8 mouse cellular contexts compared by ENCODE assay signal in genomic region chr9:123215621-123216440, GRCm38 (mm10). TPM values are rescaled to one million over a fixed set of nuclear protein-coding genes. Genes with fewer than 3 reads are reported as not detected.
A peak's percentile ranks its signal among the peaks of the same experiment; 100 is the strongest.
DNase-seq lines count a peak whose midpoint lies in the region; ATAC-seq and TF ChIP-seq lines count a peak whose summit lies in the region.

Gene Cdcp1 (minus strand): TSS chr9:123216038.

- DNase-seq in embryonic facial prominence, embryonic 10.5 days (ENCODE audit: low spot score) = peak; percentile 41
- DNase-seq in adrenal gland, postnatal 4 days (ENCODE audit: low spot score in 2 of 2) = no peak
- no peak for DNase-seq in spleen, postnatal 36 days (ENCODE audit: low spot score in 2 of 2)
- DNase-seq in layer of hippocampus, postnatal 10 days (ENCODE audit: low spot score in 2 of 2) = no peak

- TF ChIP-seq CTCF in ES-Bruce4 (IDR thresholded peaks at IDR 0.05; ENCODE audit: low read depth, low read length) = no peak
- peak; percentile 17; the same call in 1 of the 2 replicates for TF ChIP-seq CTCF in intestine, postnatal 0 days (IDR thresholded peaks at IDR 0.05; ENCODE audit: low read depth)

- peak within 1 kb of the TSS; percentile 67 for H3K4me3 ChIP-seq in ES-Bruce4 (ENCODE audit: low read depth, low read length)
- H3K4me3 ChIP-seq in embryonic facial prominence, embryonic 10.5 days = peak within 1 kb of the TSS; percentile 55
- H3K4me3 ChIP-seq in intestine, postnatal 0 days (ENCODE audit: low read depth, low read length) = peak within 1 kb of the TSS; percentile 55
- H3K4me3 ChIP-seq in liver, embryonic 16.5 days (ENCODE audit: low read depth, low read length) = peak within 1 kb of the TSS; percentile 41
- peak within 1 kb of the TSS; percentile 37 for H3K4me3 ChIP-seq in stomach, embryonic 14.5 days (ENCODE audit: low read depth, low read length)

- 5% methylated on average over 45 of the region's 45 CpGs for WGBS in embryonic facial prominence, embryonic 10.5 days
- WGBS in intestine, postnatal 0 days = 9% methylated on average over 45 of the region's 45 CpGs
- WGBS in liver, embryonic 16.5 days (ENCODE audit: insufficient replicate concordance) = 15% methylated on average over 45 of the region's 45 CpGs
- WGBS in stomach, embryonic 14.5 days = 6% methylated on average over 45 of the region's 45 CpGs

- H3K36me3 ChIP-seq in ES-Bruce4 (ENCODE audit: control insufficient read depth, insufficient read depth, low read length, poor library complexity, severe bottlenecking) = no peaks in the 10 kb centered on the region
- no peaks in the 10 kb centered on the region for H3K36me3 ChIP-seq in embryonic facial prominence, embryonic 10.5 days (replicated peaks)
- H3K36me3 ChIP-seq in intestine, postnatal 0 days (ENCODE audit: control insufficient read depth, insufficient read depth) = no peaks in the 10 kb centered on the region; the same call in 1 of the 2 replicates
- no peaks in the 10 kb centered on the region for H3K36me3 ChIP-seq in liver, embryonic 16.5 days (ENCODE audit: control insufficient read depth, insufficient read depth)
- no peaks in the 10 kb centered on the region for H3K36me3 ChIP-seq in stomach, embryonic 14.5 days (ENCODE audit: control insufficient read depth, insufficient read depth, low read length)

- no peak within 1 kb of the TSS for H3K27ac ChIP-seq in ES-Bruce4 (ENCODE audit: insufficient read depth, low read length)
- H3K27ac ChIP-seq in embryonic facial prominence, embryonic 10.5 days (replicated peaks) = peak within 1 kb of the TSS; percentile 63
- H3K27ac ChIP-seq in intestine, postnatal 0 days (ENCODE audit: low read depth, low read length) = peak within 1 kb of the TSS; percentile 73
- H3K27ac ChIP-seq in liver, embryonic 16.5 days (ENCODE audit: low read length) = no peak within 1 kb of the TSS
- H3K27ac ChIP-seq in stomach, embryonic 14.5 days (ENCODE audit: low read length) = peak within 1 kb of the TSS; percentile 52; the same call in 1 of the 2 replicates

- H3K4me1 ChIP-seq in ES-Bruce4 (ENCODE audit: control insufficient read depth, insufficient read depth, low read length) = no peaks in the 10 kb centered on the region
- peaks cover 12% of the 10 kb centered on the region for H3K4me1 ChIP-seq in embryonic facial prominence, embryonic 10.5 days
- peaks cover 4% of the 10 kb centered on the region; the same call in 1 of the 2 replicates for H3K4me1 ChIP-seq in intestine, postnatal 0 days (replicated peaks; ENCODE audit: control insufficient read depth, insufficient read depth, low read length)
- no peaks in the 10 kb centered on the region; the same call in 1 of the 2 replicates for H3K4me1 ChIP-seq in liver, embryonic 16.5 days (ENCODE audit: control insufficient read depth, low read depth, low read length)
- no peaks in the 10 kb centered on the region for H3K4me1 ChIP-seq in stomach, embryonic 14.5 days (ENCODE audit: control insufficient read depth, insufficient read depth, low read length)

- ATAC-seq in intestine, postnatal 0 days = peak; percentile 96
- peak; percentile 59 for ATAC-seq in liver, embryonic 16.5 days (ENCODE audit: low read depth)
- ATAC-seq in stomach, embryonic 14.5 days (ENCODE audit: insufficient number of reproducible peaks, insufficient read depth, low FRiP score, low read depth) = peak; percentile 92

- TF ChIP-seq POLR2A in ES-Bruce4 (IDR thresholded peaks at IDR 0.05; ENCODE audit: insufficient read depth, low read length) = no peak

- no peaks in the 10 kb centered on the region for H3K27me3 ChIP-seq in ES-Bruce4 (ENCODE audit: control insufficient read depth, insufficient read depth, low read length, poor library complexity, severe bottlenecking)
- peaks cover 33% of the 10 kb centered on the region for H3K27me3 ChIP-seq in embryonic facial prominence, embryonic 10.5 days (replicated peaks; ENCODE audit: low read depth, poor library complexity, severe bottlenecking)
- H3K27me3 ChIP-seq in intestine, postnatal 0 days (replicated peaks; ENCODE audit: control insufficient read depth, insufficient read depth, low read length) = no peaks in the 10 kb centered on the region
- H3K27me3 ChIP-seq in liver, embryonic 16.5 days (ENCODE audit: control insufficient read depth, insufficient read depth, low read depth, low read length) = peaks cover 11% of the 10 kb centered on the region
- no peaks in the 10 kb centered on the region for H3K27me3 ChIP-seq in stomach, embryonic 14.5 days (ENCODE audit: control insufficient read depth, insufficient read depth, low read length)

- no peak for TF ChIP-seq EP300 in ES-Bruce4 (IDR thresholded peaks at IDR 0.05; ENCODE audit: insufficient read depth, low read depth, low read length)

- no peaks in the 10 kb centered on the region for H3K9me3 ChIP-seq in ES-Bruce4 (replicated peaks; ENCODE audit: control insufficient read depth, insufficient read depth, low read length, poor library complexity, severe bottlenecking)
- no peaks in the 10 kb centered on the region for H3K9me3 ChIP-seq in embryonic facial prominence, embryonic 10.5 days
- no peaks in the 10 kb centered on the region for H3K9me3 ChIP-seq in intestine, postnatal 0 days (ENCODE audit: control insufficient read depth)
- no peaks in the 10 kb centered on the region for H3K9me3 ChIP-seq in liver, embryonic 16.5 days (replicated peaks; ENCODE audit: control insufficient read depth, low read length)
- no peaks in the 10 kb centered on the region for H3K9me3 ChIP-seq in stomach, embryonic 14.5 days (ENCODE audit: control insufficient read depth, low read depth, low read length)

- H3K4me2 ChIP-seq in intestine, postnatal 0 days (replicated peaks; ENCODE audit: low read depth) = peak within 1 kb of the TSS; percentile 66
- H3K4me2 ChIP-seq in liver, embryonic 16.5 days (ENCODE audit: low read depth, low read length) = peak within 1 kb of the TSS; percentile 55
- peak within 1 kb of the TSS; percentile 43 for H3K4me2 ChIP-seq in stomach, embryonic 14.5 days (replicated peaks; ENCODE audit: low read depth, low read length)

- peak within 1 kb of the TSS; percentile 63 for H3K9ac ChIP-seq in ES-Bruce4 (ENCODE audit: low read depth, poor library complexity, severe bottlenecking)
- H3K9ac ChIP-seq in intestine, postnatal 0 days (ENCODE audit: low read depth, low read length) = peak within 1 kb of the TSS; percentile 66
- H3K9ac ChIP-seq in liver, embryonic 16.5 days (ENCODE audit: low read depth, low read length) = peak within 1 kb of the TSS; percentile 24; the same call in 1 of the 2 replicates
- peak within 1 kb of the TSS; percentile 36; the same call in 1 of the 2 replicates for H3K9ac ChIP-seq in stomach, embryonic 14.5 days (replicated peaks; ENCODE audit: low read depth, low read length)

RNA-seq across cellular contexts. Expression of gene Cdcp1, which starts in this region (rescaled TPM):
- polyA plus RNA-seq in ES-Bruce4 (2011; ENCODE audit: insufficient read depth, insufficient read length, low read depth, missing spikeins) = 37.7 and 40.2 TPM in 2 replicates
- 5.5 and 6.0 TPM in 2 replicates for polyA plus RNA-seq in embryonic facial prominence, embryonic 10.5 days (2016; fragmentation: Nextera tagmentation; extraction: Ambion mirVana)
- 6.9 and 7.7 TPM in 2 replicates for polyA plus RNA-seq in intestine, postnatal 0 days (2015; fragmentation: Nextera tagmentation; extraction: Ambion mirVana)
- 0.78 and 1.2 TPM in 2 replicates for polyA plus RNA-seq in liver, embryonic 16.5 days (2015; fragmentation: Nextera tagmentation; extraction: Ambion mirVana)
- 15.1 and 15.8 TPM in 2 replicates for polyA plus RNA-seq in stomach, embryonic 14.5 days (2014; fragmentation: Nextera tagmentation; extraction: Ambion mirVana)
- 1 to 10 TPM in 1 of 2 experiments, under 1 TPM in 1; 0.73 to 2.6 TPM for total RNA-seq in adrenal gland, postnatal 4 days (2021)
- total RNA-seq in layer of hippocampus, postnatal 10 days (2021) = under 1 TPM in 1 of 2 experiments, not detected in 1; 0.09 TPM

Comparison
In these comparisons a context has a peak if more than half of its experiments do, and no peak if none do; other contexts are left out.
1. H3K27ac ChIP-seq: peak in embryonic facial prominence, embryonic 10.5 days (single experiment), intestine, postnatal 0 days (single experiment) and stomach, embryonic 14.5 days (single experiment); none in ES-Bruce4 (single experiment) and liver, embryonic 16.5 days (single experiment).
2. Peak in every context shown above with its lines, with median percentiles within 50 percentile points of each other: H3K4me3 ChIP-seq, H3K9ac ChIP-seq, ATAC-seq and H3K4me2 ChIP-seq.